Mouse (Mus musculus): ENCODE measurements around the gene Ptger4.
"Not testable (repeated sequence)": the region's sequence is repeated elsewhere in the genome, so short reads cannot be mapped to it uniquely, and the experiment has no call there.

Gene Ptger4

GRCm38 (mm10) chr15:5238073-5238472 is 5.9 kb downstream of the Ptger4 start:
- DNase-seq = no peak

DNA sequence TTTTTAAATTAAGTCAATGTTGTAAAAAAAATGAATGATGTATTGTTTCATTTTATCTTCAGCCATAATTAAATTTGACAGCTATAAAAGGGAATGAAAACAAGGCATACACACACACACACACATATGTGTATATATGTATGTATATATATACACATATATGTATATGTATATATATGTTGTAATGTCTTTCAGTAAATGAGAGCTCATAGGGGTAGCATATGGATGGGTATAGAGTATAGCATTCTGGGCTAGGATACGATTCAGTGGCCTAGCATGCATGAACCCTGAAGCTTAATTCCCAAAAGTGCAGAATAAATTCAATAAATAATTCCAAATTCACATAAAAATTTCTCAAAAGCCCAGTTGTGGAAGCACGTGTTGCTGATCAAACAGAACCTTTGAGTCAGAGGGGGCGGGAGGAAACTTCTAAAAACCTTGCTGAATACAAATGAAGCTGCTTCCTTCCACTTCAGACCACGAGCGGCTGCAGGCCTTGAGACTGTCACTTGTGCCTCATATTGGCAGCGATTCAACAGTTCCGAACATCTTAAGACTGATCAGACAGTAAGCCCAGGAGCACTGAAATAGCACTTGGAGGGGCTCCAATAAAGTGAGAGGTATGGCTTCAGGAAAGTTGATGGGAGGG is 6.9 kb downstream of the Ptger4 start:
- no peak for DNase-seq

GRCm38 (mm10) chr15:5236538-5236937 is 7.4 kb downstream of the Ptger4 start:
- peak; percentile 84 to 89 for DNase-seq

GRCm38 (mm10) chr15:5235527-5235926 is 8.5 kb downstream of the Ptger4 start:
- DNase-seq = peak; percentile 59 to 68

DNA sequence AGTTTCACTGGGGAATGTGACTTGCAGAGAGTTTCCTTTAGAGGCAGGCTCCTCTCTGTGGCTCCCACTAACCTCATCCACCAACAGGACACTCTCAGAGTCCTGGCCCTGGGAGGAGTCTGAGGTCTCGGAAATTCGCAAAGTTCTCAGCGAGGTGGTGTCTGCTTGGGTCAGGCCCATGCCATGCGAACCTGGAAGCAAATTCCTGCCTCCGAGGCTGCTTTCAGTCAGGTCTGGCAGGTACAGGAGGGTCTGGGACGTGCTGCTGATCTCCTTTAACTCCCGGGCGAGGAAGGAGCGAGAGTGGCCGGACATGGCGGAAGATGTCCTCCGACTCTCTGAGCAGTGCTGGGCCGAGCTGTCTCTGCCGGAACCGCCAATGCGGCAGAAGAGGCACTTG is 9.3 kb downstream of the Ptger4 start:
- no peak for DNase-seq

DNA sequence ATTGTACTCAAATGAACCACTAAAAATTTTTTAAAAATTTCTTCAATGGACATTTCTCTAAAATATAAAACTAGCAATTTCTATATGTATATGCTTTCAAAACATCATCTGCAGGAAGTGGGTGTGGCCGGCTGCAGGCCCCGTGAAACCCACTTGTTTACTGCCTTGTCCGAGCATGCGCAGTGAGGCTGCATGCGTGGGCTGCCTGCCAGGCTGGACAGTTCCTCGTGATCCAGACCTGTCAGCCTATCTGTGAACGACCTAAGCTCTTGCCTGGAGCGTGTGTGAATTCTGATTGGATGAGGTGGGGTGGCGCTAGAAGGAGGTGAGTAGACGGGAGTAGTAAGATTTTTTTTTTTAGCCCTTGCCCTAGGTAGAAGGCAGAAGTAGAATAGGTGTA is 13.2 kb downstream of the Ptger4 start:
- DNase-seq = not testable (repeated sequence)

DNA sequence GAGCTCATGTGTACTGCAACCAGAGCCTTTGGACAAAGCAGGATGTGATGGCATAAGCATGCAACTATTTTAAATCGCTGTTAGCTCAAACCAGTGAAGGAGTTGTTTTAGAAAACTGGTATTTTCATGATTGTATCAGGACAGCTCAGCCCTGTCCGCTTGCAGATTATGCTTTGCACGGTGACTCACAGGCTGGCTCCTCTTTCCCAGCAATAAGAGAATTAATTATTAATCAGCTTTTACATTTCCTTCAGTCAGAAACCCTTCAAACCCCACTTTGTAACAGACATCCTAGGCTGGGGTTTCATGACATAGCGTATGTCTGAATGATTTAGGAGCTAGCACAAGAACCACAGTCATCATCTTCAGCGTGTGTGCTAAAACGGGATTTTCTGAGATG is 23.5 kb downstream of the Ptger4 start:
- no peak for DNase-seq

GRCm38 (mm10) chr15:5209116-5209515 is 34.9 kb downstream of the Ptger4 start:
- no peak for DNase-seq

DNA sequence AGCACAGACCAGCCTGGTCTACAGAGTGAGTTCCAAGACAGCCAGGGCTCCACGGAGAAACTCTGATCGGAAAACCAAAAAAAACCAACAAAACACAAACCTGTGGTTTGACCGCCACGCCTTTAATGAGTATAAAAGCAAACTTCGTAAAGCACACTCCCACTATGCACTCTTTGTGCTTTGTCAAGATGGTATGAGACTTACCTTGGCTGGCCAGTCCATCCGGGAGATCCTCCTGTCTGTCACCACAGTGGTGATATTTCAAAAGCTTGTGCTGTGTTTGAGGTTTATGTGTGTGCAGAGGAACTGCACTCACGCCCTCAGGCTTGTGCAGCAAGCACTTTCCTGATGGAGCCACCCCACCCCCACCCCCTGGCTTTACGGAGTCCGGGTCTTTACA is 38.8 kb downstream of the Ptger4 start:
- no peak for DNase-seq

- DNase-seq = no peak
Observed at GRCm38 (mm10) chr15:5196691-5197090, 47.3 kb downstream of the Ptger4 start.

DNA sequence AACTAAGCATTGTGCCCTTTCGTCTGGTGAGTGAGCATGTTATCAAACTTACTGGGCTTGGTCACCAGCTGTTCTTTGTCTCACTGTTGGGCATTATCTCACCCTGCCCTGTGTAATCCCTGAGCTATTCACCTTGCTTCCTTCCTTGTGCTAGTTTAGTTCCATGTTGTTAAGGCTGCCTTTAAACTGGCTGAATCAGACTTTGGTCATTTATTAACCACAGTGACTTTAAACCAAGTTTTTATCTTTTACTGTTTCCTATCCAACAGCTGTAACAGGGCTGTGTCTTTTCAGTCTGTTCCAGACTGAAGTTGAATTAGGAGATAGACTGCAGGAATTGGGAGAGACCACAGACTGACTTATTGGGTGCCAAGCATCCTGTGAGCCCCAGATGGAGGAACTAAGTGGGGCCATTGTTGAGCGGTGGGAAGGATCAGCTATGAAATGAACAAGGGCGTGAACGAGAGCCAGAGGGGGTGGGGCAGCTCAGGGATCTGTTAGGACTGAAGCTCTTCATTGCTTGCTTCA is 47.9 kb downstream of the Ptger4 start:
- DNase-seq = peak; percentile 52 to 57

- DNase-seq = peak in 1 of 2 experiments; percentile 15
Observed at GRCm38 (mm10) chr15:5194931-5195330, 49.1 kb downstream of the Ptger4 start.

DNA sequence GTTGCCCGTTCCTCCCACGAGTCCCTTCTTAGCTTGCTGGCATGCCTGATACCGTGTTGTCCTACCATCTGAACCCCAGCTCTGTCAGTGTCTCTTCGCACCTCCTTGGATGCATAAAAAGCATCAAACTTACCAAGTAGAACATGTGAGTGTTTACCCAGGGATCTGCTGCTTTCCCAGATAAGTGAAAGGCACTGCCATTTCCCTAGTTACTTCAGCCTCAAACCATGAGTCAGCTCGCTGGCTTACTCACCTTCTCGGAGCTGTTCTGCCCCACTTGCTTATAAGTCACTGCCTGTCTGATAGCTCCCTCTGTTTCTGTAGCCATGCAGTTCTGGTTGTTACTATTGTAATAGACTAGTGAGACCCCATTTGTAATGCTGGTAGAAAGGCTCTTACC is 49.5 kb downstream of the Ptger4 start:
- no peak for DNase-seq

GRCm38 (mm10) chr15:5193833-5194232 is 50.2 kb downstream of the Ptger4 start:
- no peak for DNase-seq

- peak; percentile 51 to 57 for DNase-seq
Observed at GRCm38 (mm10) chr15:5189504-5190093, 54.4 kb downstream of the Ptger4 start.

DNA sequence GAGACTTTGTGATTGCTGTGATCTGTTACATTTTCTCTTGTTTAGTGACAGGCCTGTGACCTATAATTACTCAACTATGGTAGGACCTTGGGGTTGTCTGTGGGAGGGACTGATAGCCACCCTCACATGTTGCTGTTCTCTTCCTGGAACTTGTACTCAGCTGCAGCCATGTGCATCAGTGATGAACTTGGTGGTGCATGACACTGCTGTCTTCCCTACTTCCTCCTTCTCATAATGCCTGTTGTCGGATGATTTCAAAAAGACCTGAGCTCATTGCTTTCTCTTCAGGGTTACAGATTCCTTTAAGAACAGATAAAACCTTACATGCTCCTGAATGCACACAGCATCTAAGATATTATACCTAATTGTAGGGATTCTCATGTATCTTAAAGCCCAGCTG is 56.0 kb downstream of the Ptger4 start:
- no peak for DNase-seq

DNA sequence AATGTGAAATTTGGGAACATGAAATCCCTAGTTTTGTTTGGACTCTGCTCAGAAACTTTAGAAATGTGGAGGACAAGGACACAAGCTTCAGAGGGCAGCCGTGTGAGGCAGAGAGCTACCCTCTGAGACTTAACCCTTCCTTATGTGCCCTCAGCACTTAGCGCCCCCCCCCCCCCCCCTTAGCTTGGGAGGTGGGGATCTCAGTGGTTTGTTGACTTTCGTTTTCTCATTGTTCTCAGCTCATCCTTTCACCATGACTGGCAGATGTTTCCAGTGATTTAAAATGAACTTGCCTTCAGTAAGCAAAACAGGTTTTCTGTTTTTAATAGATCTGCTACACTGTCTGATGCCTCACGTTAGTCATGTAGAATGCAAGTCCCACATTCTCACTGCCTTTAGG is 56.9 kb downstream of the Ptger4 start:
- no peak for DNase-seq

DNA sequence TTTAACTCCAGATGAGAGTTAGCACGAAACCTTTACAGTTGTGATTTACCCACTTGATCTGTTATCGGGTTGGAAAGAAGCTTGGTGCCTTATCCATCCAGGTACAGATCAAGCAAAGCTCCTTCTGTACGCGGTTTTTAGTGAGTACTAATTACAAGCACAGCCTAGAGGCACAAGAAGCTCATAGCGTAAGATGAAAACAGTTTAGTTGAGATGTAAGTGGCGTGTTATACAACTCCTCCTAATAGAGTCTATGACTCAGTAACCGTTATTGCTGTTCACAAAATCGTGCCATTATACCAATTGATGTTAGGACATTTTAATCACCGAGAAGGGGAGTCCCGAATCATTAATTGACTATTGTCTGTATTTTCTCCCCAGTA is 57.7 kb downstream of the Ptger4 start:
- no peak for DNase-seq

DNA sequence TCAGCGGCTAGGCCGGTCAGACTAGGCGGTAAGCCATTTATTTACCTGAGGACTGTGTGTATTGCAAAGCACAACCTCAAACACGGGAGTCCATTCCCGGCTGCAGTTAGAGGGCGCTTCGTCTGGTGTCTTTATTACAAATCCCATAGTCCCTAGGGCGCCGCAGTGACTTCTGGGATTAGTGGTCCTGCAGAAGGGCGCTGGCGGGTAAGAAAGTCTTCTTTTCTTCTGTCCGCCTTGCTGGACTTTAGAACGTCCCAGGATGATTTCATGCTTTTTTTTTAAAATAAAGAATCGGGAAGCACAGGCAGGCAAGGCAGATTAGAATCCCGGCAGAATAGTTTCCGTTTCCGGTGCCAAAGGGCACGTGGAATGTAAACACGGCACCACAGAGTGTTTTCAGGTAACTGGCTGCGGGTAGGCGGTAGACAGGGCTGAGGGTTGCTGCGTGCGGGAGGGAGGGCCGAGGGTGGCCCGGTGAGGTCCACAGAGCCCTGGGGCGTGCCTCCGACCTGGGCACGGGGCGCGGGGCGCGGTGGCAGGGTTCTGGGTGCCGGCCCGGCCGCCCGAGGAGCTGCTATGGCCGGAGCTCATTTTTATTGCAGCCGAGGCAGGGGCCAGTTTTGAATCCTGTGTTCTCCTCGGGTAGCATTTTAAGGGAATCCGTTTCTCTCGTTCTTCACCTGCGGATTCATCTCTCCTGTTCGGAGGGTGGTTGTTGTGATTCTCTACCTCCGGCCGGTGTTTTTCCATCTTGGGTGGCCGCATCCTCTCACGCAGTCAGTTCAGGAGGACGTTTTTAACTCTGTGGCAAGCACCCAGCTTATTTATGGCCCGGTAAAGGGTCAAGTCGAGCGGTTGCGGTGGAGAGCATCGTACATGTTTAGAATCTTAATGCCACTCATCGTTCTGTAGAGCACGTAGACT is 58.4 kb downstream of the Ptger4 start, which contains the start of gene Ttc33:
Ttc33 (plus strand) TSS at position 160 of the 927 bp plus-strand sequence.
- DNase-seq = peak; percentile 89 to 91

GRCm38 (mm10) chr15:5184668-5185330 is 59.2 kb downstream of the Ptger4 start:
- DNase-seq = no peak

GRCm38 (mm10) chr15:5173217-5173820 is 70.7 kb downstream of the Ptger4 start:
- peak in 1 of 2 experiments; percentile 40 for DNase-seq

DNA sequence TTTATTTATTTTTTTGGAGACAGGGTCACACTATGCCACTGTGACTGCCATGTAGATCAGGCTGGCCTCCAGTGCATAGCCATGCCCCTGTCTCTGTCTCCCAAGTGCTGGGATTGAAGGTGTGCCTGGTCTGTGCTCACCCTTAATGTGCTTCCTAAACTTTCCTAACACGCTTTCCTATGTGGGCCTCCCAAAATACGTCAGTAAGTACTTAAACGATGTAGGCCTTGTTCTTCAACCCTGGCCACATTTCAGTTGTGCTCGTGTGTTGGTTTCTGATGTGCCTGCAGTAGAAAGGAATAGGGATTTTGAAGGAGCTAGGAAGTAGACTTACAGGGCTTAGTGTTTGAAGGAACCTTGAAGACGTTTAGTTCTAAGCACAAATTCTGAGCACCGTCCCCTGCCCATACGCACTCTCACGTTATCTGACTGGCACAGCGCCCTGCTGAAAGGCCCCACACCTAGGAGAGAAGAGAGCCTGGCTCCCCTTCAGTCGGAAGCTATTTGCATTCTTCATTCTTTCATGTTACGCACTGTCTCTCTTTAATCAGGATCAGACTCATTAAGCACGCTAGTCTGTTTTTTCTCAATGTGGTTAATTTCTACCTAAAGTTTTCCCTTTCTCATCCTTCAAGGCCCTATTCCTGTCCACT is 78.7 kb downstream of the Ptger4 start:
- DNase-seq = no peak

Data from kidney, postnatal 25 days (tissue).